Mouse (Mus musculus): Measurements from ENCODE around the gene Il9. TPM values are rescaled to one million over a fixed set of nuclear protein-coding genes. Genes with fewer than 3 reads are reported as not detected.

Il9 gene
- total RNA-seq, 2 experiments from 2014 or later = not detected

- Histone ChIP-seq H3K27ac (no peak overlapping the region), H3K4me3 (no peak overlapping the region)
- TF ChIP-seq CTCF (IDR thresholded peaks at IDR 0.05) = no peak
- intact Hi-C loops (cut with DNase I) = no loop called here
- DNase-seq = no peak
Observed at GRCm38 (mm10) chr13:56463750-56464149, 18.3 kb downstream of the Il9 start.

GRCm38 (mm10) chr13:56463261-56463660 is 18.8 kb downstream of the Il9 start:
- DNase-seq = no peak
- H3K27ac ChIP-seq = no peak overlapping the region
- intact Hi-C loops (cut with DNase I) = no loop called here
- no peak for TF ChIP-seq CTCF (IDR thresholded peaks at IDR 0.05)
- no peak overlapping the region for H3K4me3 ChIP-seq

- no peak overlapping the region for H3K4me3 ChIP-seq
- no peak for TF ChIP-seq CTCF (IDR thresholded peaks at IDR 0.05)
Observed at GRCm38 (mm10) chr13:56462791-56463190, 19.3 kb downstream of the Il9 start.

GRCm38 (mm10) chr13:56461460-56461859 is 20.6 kb downstream of the Il9 start:
- intact Hi-C loops (cut with DNase I) = no loop called here
- Histone ChIP-seq H3K4me3 (no peak overlapping the region), H3K27ac (no peak overlapping the region)
- no peak for TF ChIP-seq CTCF (IDR thresholded peaks at IDR 0.05)
- no peak for DNase-seq

More at GRCm38 (mm10) chr13:56462791-56463190, 19.3 kb downstream of the Il9 start:
- DNase-seq = no peak
- H3K27ac ChIP-seq = no peak overlapping the region
- intact Hi-C loops (cut with DNase I) = no loop called here

GRCm38 (mm10) chr13:56458001-56458400 is 24.0 kb downstream of the Il9 start:
- intact Hi-C loops (cut with DNase I) = no loop called here
- DNase-seq = no peak
- H3K27ac ChIP-seq = no peak overlapping the region
- no peak overlapping the region for H3K4me3 ChIP-seq
- TF ChIP-seq CTCF (IDR thresholded peaks at IDR 0.05) = no peak

- intact Hi-C loops (cut with DNase I) = no loop called here
- no peak overlapping the region for H3K27ac ChIP-seq
- DNase-seq = no peak
- H3K4me3 ChIP-seq = no peak overlapping the region
- TF ChIP-seq CTCF (IDR thresholded peaks at IDR 0.05) = no peak
Observed at GRCm38 (mm10) chr13:56450035-56450434, 32.0 kb downstream of the Il9 start.

- H3K27ac ChIP-seq = no peak overlapping the region
- intact Hi-C loops (cut with DNase I) = no loop called here
- no peak overlapping the region for H3K4me3 ChIP-seq
- no peak for TF ChIP-seq CTCF (IDR thresholded peaks at IDR 0.05)
- DNase-seq = no peak
Observed at GRCm38 (mm10) chr13:56449239-56450030, 32.6 kb downstream of the Il9 start.

GRCm38 (mm10) chr13:56444996-56445395 is 37.0 kb downstream of the Il9 start:
- Histone ChIP-seq H3K27ac (no peak overlapping the region), H3K4me3 (no peak overlapping the region)
- intact Hi-C loops (cut with DNase I) = no loop called here
- no peak for DNase-seq
- no peak for TF ChIP-seq CTCF (IDR thresholded peaks at IDR 0.05)

GRCm38 (mm10) chr13:56444112-56444511 is 37.9 kb downstream of the Il9 start:
- intact Hi-C loops (cut with DNase I) = no loop called here
- DNase-seq = no peak
- Histone ChIP-seq H3K27ac (no peak overlapping the region), H3K4me3 (no peak overlapping the region)
- no peak for TF ChIP-seq CTCF (IDR thresholded peaks at IDR 0.05)

- no peak overlapping the region for H3K27ac ChIP-seq
- H3K4me3 ChIP-seq = no peak overlapping the region
- intact Hi-C loops (cut with DNase I) = no loop called here
- TF ChIP-seq CTCF (IDR thresholded peaks at IDR 0.05) = no peak
- no peak for DNase-seq
Observed at GRCm38 (mm10) chr13:56443411-56443810, 38.6 kb downstream of the Il9 start.

- no peak within 1 kb of the TSS for H3K27ac ChIP-seq
- intact Hi-C loops (cut with DNase I) = loop anchor here (10.0 kb wide), 1 partner anchor 274 kb away; no protein-coding TSS in a partner anchor
- peak within 1 kb of the TSS; percentile 61 for H3K4me3 ChIP-seq
- TF ChIP-seq CTCF (IDR thresholded peaks at IDR 0.05) = no peak
- DNase-seq = peak; percentile 71
Observed at GRCm38 (mm10) chr13:56438211-56439075, 43.6 kb downstream of the Il9 start, which contains the start of gene Slc25a48. Gene Slc25a48 (plus strand): TSS chr13:56438355.

GRCm38 (mm10) chr13:56435615-56436287 is 46.3 kb downstream of the Il9 start:
- Histone ChIP-seq H3K27ac (no peak overlapping the region), H3K4me3 (no peak overlapping the region)
- intact Hi-C loops (cut with DNase I) = loop anchor here (10.0 kb wide), 1 partner anchor 271 kb away; no protein-coding TSS in a partner anchor
- TF ChIP-seq CTCF (IDR thresholded peaks at IDR 0.05) = no peak
- no peak for DNase-seq
